Mouse (Mus musculus): ENCODE measurements around the gene Msn. TPM values are rescaled to one million over a fixed set of nuclear protein-coding genes. Genes with fewer than 3 reads are reported as not detected.
"Not testable (repeated sequence)": the region's sequence is repeated elsewhere in the genome, so short reads cannot be mapped to it uniquely, and the experiment has no call there.

Gene Msn
- total RNA-seq, 2 experiments from 2014 or later: 24.7 to 26.7 TPM

GRCm38 (mm10) chrX:96134840-96135580 is 39.2 kb downstream of the Msn start:
- no peak for DNase-seq
- intact Hi-C loops (cut with DNase I): no loop called here

- intact Hi-C loops (cut with DNase I): no loop called here
- no peak for DNase-seq
Measured at GRCm38 (mm10) chrX:96135581-96135980, 39.7 kb downstream of the Msn start.

DNA sequence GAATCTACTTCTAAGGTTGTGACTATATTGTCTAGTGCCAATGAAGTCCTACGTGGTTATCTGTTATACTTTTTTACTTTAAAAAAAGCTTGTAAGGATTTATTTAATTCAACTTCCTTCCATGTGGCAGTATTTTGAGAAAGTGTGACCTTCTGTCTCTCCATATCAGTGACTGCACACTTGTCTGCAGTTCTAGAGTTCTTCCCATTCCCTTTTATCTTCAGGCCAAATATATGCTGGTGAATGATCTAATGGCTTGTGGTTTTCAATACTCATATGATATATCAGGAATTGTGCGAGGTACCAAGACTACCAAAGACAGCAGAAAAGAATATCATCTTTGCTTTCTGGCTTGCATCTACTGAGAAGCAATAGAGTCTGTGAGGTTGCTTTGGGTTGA is 43.4 kb downstream of the Msn start:
- intact Hi-C loops (cut with DNase I): no loop called here
- DNase-seq: no peak

DNA sequence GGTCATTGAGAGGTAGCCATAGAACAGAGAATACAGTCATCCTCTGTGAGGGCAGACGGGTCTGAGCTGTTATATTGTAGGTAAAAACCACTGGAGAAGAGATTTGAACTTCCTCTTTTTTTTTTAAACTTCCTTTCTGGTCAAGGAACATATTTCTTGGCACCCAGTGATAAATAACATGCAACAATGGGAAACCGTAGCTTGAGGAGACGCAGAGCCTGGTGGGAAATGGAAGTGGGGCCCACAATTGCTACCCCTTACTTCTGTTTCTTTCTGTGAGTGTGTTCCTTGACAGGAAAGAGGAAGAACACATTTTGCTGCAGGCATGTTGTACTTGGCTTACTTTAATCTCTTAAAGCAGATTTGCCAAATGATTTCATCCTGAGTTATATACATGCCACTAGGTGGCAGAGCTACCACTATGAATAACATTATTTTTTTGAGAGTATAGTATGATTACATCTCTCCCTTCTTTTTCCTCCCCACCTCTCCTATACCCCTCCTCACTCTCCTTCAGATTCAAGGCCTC is 49.2 kb downstream of the Msn start:
- intact Hi-C loops (cut with DNase I): no loop called here
- no peak for DNase-seq

- intact Hi-C loops (cut with DNase I): no loop called here
- no peak for DNase-seq
Measured at GRCm38 (mm10) chrX:96148217-96148616, 52.4 kb downstream of the Msn start.

DNA sequence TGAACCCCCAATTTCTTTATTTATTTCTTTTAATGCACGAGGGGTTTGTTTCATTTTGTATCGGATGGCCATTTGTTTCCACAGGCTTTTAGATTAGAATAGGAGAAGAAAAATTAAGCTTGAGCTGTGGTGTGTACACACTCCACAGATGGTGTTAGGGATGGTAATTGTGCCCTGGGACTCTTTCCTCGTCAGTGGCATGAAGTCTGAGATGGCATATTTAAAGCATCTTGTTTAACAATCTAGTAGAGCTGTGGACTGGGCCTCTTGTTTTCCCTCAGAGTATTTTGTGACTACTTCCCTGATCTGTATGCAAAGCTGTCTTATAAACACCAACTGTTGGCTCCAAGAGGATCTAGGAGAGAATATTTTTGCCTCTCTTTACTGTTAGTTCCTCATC is 57.5 kb downstream of the Msn start:
- DNase-seq: no peak

GRCm38 (mm10) chrX:96157936-96158335 is 62.1 kb downstream of the Msn start:
- intact Hi-C loops (cut with DNase I): no loop called here
- no peak for DNase-seq

More for the DNA sequence above, 57.5 kb downstream of the Msn start:
- intact Hi-C loops (cut with DNase I): no loop called here

DNA sequence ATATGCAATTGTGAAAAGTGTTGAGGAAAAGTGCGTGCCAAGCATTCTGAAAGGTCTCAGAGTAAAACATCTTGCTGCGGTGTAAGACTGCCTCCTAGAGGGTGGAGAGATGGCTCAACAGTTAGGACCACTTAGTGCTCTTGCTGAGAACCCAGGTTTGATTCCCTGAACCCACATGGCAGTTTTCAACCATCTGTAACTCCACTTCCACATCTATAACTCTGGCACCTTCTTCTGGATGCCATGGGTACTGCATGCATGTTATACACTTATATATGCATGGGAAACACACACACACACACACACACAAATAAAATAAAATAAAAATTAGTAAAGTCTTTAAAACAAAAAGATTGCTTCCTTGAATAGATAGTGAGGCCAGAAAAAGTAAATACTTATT is 66.7 kb downstream of the Msn start:
- no peak for DNase-seq
- intact Hi-C loops (cut with DNase I): loop anchor here (5.0 kb wide), 1 partner anchor 140 kb away; no protein-coding TSS in a partner anchor

DNA sequence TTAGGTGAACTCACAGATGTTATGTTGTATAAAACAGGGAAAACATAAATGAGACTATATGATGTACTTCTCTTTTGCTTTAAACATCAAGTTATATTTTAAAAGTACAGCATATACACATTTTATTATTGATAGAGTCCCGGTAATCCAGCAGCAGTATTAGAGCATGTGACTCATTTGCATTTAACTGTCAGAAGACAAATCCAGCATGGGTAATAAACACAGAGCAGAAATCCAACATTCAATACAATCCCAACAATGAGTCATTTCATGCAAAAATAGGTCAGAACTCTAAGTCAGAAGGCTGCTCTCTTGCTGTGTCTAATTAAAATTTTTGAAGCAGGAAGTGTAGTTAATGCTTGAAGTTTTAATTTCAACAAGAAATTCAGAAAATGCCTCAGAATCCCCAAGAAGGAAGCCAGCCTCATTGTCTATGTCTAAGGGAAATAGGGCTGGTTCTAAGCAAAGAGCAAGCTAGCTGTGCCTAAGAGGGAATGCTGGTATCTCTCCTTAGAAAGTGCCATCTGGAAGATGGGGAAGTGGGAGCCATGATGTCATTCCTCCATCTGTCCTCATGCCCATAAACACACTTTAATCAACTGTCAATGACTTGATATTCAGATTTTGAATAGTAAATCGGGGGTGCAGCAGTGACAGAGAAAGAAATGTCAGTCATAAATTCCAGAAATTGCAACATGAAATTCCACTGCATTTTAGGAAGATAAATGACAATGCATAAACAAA is 76.0 kb downstream of the Msn start:
- intact Hi-C loops (cut with DNase I): no loop called here
- DNase-seq: no peak

GRCm38 (mm10) chrX:96178437-96178836 is 82.6 kb downstream of the Msn start:
- DNase-seq: peak in 1 of 2 experiments; percentile 8
- intact Hi-C loops (cut with DNase I): loop anchor here (5.0 kb wide), 1 partner anchor 161 kb away; no protein-coding TSS in a partner anchor

DNA sequence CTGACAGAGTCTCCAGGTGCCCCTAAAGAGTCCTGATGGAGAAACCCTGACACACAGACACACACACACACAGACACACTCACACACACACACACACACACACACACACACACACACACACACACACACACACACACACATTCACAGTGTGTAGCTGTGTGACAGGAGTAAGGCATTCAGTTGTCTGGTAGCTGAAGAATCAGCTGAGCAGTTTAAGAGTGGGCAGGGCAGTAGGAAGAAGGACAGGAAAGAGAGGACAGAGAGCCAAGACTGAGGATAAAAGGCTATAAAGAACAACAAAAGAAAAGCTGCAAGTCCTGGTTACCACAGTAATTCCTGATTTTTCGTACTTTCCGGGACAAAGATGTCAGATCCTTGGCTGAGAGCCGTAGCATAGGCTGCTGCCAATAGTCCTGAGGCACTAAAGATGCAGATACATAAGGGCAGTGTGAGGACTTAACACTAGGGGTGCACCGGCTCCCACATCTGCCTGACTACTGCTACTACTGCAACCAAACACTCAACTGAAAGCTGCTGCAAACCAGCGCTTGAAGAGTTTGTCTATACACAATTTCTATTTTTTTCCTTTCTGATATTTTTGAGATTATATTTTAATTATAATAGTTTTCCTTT is 88.4 kb downstream of the Msn start:
- no peak for DNase-seq
- intact Hi-C loops (cut with DNase I): loop anchor here (10.0 kb wide), 1 partner anchor 1529 kb away; no protein-coding TSS in a partner anchor

GRCm38 (mm10) chrX:96205143-96205542 is 109.3 kb downstream of the Msn start:
- intact Hi-C loops (cut with DNase I); DNase-seq: not testable (repeated sequence)

DNA sequence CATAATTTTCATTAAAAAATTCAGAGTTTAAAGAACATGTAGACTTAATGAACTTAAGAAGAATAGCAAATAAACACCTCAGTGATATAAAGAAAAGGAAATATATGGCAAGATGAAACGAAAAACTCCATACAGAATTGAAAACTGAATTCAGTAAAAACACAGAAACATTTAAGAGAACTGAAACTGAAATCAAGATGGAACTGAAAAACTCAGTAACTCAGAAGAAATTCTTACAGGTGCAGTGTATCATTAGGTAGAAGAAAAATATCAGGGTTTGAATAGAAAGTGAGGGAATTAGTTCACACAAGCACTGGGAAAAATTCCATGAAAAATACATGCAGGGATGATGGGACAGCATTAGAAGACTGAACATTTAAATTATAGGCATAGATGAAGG is 111.0 kb downstream of the Msn start:
- no peak for DNase-seq
- intact Hi-C loops (cut with DNase I): no loop called here

DNA sequence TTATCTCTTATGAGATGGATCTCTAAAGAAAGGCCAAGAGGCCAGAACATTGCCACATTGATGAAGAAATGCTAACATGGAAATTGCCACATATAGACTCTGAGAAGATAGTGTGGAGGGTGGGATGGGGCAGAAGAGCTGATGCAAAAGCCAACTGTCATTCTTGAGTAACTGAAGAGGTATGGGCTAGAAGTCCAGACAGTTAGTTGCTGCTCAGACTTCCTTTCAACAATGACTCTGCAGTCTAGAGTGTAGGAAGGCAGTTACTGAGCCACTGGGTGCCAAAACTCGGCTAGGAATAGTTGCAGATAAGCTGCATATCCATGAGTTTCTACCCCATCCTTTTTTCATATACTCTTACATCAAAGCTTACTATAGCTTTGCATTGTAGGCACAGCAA is 122.2 kb downstream of the Msn start:
- intact Hi-C loops (cut with DNase I): no loop called here
- no peak for DNase-seq

Other genes starting within 250 kb of the Msn start
- 10 to 100 TPM; 23.6 to 27.9 TPM for gene Las1l, start 139.1 kb upstream of the Msn start, total RNA-seq (2021)
- not detected for gene Vsig4, start 197.4 kb downstream of the Msn start, total RNA-seq (2021)

All from gastrocnemius, postnatal 36 days (tissue).